Mouse (Mus musculus) lung, postnatal 0 days (tissue): ENCODE results near the gene Zfp692.

Experiments used
- CTCF ChIP-seq: IDR thresholded peaks from 2 replicates; pipeline ENCODE4 v1.5.1; 2016; ENCODE audit warnings: antibody characterized with exemption, mild to moderate bottlenecking
- EP300 ChIP-seq: IDR thresholded peaks from 2 replicates; pipeline ENCODE4 v1.6.1; 2016; ENCODE audit warnings: antibody characterized with exemption, mild to moderate bottlenecking, control low read depth

DNA sequence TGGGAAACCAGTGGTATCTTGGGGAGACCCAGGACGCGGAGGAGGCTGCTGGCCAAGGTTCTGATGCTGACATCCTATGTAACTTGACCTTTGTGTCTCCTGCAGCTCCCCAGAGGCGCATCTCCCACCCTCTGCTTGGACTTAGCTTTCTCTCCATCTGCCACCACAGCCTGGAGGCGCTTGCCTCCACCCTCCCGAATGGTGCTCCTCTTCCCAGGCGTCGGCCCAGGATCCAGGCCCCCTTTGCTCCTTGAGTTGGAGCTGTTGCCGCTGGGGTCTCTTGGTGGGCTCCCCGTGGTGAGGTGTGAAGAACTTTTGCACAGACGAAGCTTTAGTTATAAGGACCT lies 24.3 kb downstream of the Zfp692 start:
- TF ChIP-seq CTCF (no peak), EP300 (no peak)
